Mouse (Mus musculus) left cerebral cortex, adult 2 months (tissue): ENCODE data around the gene Aktip. TPM values are rescaled to one million over a fixed set of nuclear protein-coding genes. Genes with fewer than 3 reads are reported as not detected.

Experiments
- DNase-seq, 2 experiments: peaks; one replicate each; pipeline ENCODE4 v3.0.0; 2021 to 2022; ENCODE audit warnings: low spot score in 2 of 2, mixed read lengths in 1 of 2; ENCODE audit errors: extremely low spot score in 1 of 2
- H3K27ac ChIP-seq: fragments of 200-600 bp; 2 replicates; pipeline ENCODE4 v1.8.1; 2022
- H3K4me3 ChIP-seq: fragments of 200-600 bp; 2 replicates; pipeline ENCODE4 v1.8.1; 2022
- CTCF ChIP-seq: fragments of 200-600 bp; IDR thresholded peaks from 2 replicates; pipeline ENCODE4 v1.8.1; 2022; ENCODE audit warnings: antibody characterized with exemption, mild to moderate bottlenecking, moderate library complexity
- intact Hi-C: fragments of 180-260 bp; cut with DNase I; formaldehyde crosslinking; loops from one replicate; pipeline ENCODE4 v1.15.1; 2025
- total RNA-seq, 2 experiments: library from RNA; stranded (reverse); gene quantifications; 2 replicates each; pipeline ENCODE4 v1.2.3; 2021

Gene Aktip
- total RNA-seq, 2 experiments from 2014 or later: 120 to 121 TPM

DNA sequence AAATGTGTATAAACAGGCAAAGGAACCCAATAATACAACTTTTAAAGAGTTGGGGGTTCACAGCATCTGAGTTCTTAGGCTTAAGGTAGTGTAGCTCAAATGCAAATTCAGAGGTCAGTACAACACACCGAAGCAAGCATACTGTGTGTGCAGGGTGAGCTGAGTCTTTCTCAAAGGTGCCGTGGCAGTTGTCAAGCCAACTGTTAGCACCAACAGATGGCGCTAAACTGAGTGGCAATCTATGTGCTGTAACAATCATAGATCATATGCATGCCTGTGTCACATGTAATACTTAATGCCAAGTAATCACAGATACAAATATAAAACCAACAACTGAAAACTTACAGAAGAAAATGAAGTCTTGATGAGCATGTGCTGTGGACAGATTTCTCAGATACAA lies 81.6 kb downstream of the Aktip start:
- Histone ChIP-seq H3K27ac (no peak overlapping the region), H3K4me3 (no peak overlapping the region)
- intact Hi-C loops: no loop called here
- no peak for DNase-seq
- TF ChIP-seq CTCF: peak; percentile 56

DNA sequence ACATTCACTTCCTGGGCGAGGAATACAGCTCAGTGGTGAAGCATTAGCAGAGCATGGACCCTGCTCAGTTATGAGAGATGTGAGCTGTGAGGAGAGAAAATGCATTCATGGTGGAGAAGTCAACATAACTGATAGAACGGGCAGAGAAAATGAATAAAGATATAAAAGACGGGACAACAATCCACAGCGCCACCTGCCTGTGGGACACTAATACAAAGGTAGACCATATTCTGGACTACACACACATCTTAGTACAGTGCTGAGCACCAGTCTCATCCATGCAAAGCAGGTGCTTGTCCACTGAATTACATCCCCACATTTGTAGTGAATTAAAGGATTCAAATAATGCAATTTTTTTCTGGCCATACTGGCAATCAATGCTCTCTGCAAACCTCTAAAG lies 82.2 kb downstream of the Aktip start:
- TF ChIP-seq CTCF: peak; percentile 4
- intact Hi-C loops: no loop called here
- no peak for DNase-seq
- H3K27ac ChIP-seq: no peak overlapping the region
- no peak overlapping the region for H3K4me3 ChIP-seq

DNA sequence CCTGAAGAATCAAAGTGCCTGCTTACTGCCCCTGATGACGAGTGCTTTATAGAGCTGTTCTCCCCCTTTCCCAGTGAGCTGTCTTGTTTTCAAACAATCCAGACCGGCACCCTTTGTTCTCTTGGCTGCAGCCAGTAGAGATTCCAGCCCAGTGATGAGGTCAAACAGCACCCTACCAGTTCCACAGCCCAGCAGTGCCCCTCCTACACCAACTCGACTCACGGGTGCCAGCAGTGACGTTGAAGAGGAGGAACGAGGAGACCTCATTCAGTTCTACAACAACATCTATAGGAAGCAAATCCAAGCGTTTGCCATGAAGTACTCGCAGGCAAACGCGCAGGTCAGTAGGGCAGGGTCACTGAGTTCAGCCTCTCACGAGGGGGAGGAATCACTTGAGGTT lies 84.9 kb downstream of the Aktip start:
- intact Hi-C loops: no loop called here
- no peak for TF ChIP-seq CTCF
- H3K4me3 ChIP-seq: no peak overlapping the region
- no peak for DNase-seq
- H3K27ac ChIP-seq: no peak overlapping the region

DNA sequence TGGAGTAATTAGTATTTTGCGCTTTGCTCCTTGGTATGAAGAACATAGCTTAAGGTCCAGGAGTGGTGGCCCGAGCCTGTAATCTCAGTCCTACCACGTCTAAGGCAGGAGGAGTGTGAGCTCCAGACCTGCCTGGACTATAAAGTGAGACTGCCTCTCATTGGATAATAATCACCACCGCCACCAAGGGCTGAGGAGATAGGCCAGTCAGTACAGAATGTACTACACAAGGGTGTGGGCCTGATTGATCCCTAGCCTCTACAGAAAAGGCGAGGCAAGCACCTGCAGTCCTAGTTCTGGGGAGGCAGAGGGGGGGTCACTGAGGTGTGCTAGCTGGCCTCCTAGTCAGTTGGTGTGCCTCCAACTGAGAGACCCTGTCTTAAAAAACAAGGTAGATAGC lies 85.3 kb downstream of the Aktip start:
- TF ChIP-seq CTCF: no peak
- Histone ChIP-seq H3K27ac (no peak overlapping the region), H3K4me3 (no peak overlapping the region)
- no peak for DNase-seq
- intact Hi-C loops: no loop called here

DNA sequence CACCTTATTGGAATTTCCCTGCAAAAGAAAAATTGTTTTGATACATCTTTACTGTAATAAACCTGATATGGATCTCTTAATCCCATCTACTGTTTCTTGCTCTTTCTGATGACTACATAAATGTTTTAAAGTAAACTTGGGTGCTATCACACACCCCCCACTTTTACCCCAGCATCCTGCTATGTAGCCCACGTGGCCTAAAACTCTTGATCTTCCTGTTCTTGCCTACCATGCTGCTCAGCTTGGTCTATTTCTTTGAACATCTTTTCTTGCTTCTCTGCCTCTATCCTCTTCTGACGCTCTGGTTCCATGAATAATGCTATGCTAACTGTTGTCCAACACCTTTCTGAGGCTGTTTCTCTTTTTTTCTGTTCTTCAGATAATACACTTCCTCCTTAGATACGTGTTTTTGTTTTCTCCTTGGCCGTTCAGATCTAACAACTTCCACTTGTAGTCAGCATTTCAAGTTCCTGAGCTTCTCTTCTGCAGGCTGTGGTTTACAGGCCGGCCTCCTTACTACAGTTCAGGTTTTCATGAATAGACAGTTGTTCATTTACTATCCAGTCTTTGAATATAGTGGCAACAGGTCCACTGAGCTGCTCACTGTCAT lies 87.8 kb downstream of the Aktip start:
- H3K27ac ChIP-seq: no peak overlapping the region
- no peak for TF ChIP-seq CTCF
- H3K4me3 ChIP-seq: no peak overlapping the region
- intact Hi-C loops: no loop called here
- DNase-seq: no peak

DNA sequence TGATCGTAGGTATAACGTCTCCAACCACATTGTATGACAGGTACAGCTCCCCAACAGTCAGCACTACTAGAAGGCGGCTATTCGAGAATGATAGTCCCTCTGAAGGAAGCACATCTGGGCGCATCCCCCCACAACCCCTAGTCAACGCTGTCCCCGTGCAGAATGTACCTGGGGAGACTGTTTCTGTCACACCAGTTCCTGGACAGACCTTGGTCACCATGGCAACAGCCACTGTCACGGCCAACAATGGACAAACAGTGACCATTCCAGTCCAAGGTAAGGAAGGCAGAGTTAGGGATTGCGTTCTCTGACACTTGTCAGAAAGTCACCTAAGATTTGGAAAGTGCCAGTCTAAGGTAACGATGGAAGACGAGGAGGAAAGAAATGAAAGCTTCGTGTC lies 93.5 kb downstream of the Aktip start:
- Histone ChIP-seq H3K4me3 (no peak overlapping the region), H3K27ac (no peak overlapping the region)
- intact Hi-C loops: no loop called here
- no peak for DNase-seq
- no peak for TF ChIP-seq CTCF

DNA sequence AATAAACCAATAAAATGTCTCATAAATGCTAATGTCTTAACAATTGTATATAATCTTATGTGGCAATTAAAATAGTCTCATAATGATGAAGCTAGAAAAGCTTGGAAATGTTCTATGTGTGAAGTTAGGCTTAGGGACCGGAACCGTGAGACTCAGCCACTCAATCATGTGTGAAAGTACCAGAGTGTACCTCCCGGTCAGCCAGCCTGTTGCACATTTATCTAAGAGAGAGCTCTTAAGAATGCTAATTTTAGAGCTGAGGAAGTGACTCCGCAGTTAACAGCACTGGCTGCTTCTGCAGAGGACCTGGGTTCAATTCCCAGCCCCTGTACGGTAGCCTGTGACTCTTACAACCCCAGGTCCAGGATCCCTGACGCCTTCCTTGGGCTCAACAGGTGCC lies 101.7 kb downstream of the Aktip start:
- no peak for DNase-seq
- H3K27ac ChIP-seq: no peak overlapping the region
- TF ChIP-seq CTCF: no peak
- no peak overlapping the region for H3K4me3 ChIP-seq
- intact Hi-C loops: no loop called here

DNA sequence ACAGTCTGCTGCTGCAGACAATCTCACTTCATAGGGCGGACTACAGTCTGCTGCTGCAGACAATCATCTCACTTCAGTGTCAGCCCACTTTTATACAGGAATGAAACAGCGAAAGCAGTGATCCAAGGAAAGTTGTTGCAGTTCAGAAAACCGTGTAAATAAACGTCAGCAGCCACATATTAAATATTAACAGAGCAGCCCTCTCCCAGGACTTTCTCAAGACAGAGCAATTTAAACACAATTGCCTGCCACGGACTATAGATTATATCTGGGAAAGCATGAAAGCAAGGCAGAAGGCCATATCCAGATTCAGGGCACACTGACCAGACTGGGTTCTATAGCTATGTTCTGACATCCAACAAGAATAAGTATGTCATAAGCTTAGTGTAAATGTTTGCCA lies 105.6 kb downstream of the Aktip start:
- TF ChIP-seq CTCF: no peak
- DNase-seq: no peak
- no peak overlapping the region for H3K4me3 ChIP-seq
- intact Hi-C loops: no loop called here
- H3K27ac ChIP-seq: no peak overlapping the region

DNA sequence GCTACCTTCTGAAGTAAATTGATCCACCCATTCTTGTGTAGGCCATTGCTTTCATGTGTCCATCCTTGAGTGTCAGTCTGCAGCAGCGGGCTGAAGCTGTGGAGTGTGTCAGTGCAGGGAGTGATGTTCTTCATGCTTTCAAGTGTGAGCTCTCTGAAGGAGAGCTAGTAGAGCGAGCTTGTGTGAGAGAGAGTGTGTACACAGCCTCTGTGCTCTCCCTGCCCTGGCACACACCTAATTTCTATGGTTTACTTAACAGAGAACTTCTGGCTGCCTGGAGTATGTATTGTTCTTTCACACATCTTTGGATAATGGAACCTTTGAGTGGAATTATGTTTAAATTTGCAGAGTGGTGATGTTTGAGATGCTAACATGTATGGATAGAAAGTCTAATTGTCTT lies 110.2 kb downstream of the Aktip start:
- DNase-seq: no peak
- H3K4me3 ChIP-seq: no peak overlapping the region
- H3K27ac ChIP-seq: no peak overlapping the region
- intact Hi-C loops: no loop called here
- TF ChIP-seq CTCF: no peak

DNA sequence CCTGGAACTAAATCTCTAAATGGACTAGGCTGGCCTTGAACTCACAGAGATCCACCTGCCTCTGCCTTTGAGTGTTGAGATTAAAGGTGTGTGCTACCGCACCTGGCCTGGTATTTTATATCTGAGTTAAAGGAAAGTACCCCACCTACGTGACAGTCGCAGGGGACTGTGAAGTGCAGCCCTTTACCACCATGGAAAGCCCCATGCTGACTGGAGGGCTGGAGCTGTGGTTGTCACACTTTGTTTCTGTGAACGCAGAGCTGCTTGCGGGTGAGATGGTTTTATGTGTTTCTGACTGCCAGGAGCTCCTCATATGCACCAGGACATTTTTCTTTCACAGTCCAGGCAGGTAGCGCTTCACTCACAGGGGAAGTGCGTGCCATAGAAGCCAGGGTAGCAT lies 111.3 kb downstream of the Aktip start:
- H3K4me3 ChIP-seq: no peak overlapping the region
- no peak for DNase-seq
- TF ChIP-seq CTCF: no peak
- H3K27ac ChIP-seq: no peak overlapping the region
- intact Hi-C loops: no loop called here

DNA sequence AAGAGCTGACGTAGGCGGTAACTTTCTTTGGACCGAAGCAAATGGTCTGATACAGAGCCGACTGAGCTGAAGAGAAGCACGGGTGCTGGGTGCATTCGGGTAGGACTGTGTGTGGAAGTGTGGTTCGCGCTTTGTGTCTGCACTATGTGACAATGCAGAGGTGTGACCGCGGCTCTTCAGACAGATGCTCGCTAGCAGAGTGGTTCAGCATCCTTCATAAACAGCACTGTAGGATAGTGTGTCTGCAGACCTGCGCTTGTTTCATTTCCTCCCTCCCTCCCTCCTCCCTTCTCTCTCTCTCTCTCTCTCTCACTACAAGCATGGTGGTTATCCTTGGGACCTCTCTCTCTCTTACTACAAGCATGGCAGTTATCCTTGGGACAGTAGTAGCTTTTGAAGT lies 117.3 kb downstream of the Aktip start:
- no peak overlapping the region for H3K4me3 ChIP-seq
- TF ChIP-seq CTCF: no peak
- intact Hi-C loops: loop anchor here (5.0 kb wide), 1 partner anchor 40 kb away; no protein-coding TSS in a partner anchor
- H3K27ac ChIP-seq: no peak overlapping the region
- no peak for DNase-seq

DNA sequence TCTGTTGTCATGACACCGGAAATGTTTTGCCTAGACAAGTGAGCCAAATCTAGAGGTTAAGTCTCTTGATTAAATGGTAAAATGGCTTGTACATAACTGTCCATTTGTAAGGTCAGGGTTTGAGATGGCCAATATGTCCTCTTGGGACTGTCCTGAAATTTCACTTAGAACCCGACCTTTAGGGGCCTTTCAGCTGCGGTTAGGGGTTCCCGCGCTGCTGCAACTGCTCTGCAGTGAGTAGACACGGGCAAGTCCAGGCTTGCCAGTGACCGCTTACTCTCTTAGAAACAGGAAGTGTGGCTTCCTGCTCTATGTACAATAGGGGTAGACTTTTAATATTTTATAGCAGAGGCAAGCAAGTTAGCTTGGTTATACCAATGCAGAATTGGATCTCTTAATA lies 117.9 kb downstream of the Aktip start:
- H3K4me3 ChIP-seq: no peak overlapping the region
- no peak for DNase-seq
- no peak for TF ChIP-seq CTCF
- intact Hi-C loops: loop anchor here (5.0 kb wide), 1 partner anchor 40 kb away; no protein-coding TSS in a partner anchor
- no peak overlapping the region for H3K27ac ChIP-seq

DNA sequence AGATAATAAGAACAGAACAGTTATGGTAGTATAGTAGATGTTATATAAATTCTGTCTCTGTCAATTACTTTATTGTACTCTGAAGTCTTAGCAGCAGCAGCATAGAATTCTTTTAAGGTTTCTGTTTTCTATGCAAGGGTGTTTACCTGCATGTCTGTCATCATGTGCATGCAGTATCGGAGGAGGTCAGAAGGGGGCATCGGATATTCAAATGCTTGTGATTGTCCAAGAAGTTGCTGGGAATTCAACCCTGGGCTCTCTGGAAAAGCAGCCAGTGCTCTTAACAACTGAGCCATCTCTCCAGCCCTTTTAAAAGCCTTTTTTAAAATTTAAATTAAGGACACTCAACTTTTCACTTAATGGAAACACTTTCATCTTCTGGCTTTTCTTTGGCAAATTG lies 120.1 kb downstream of the Aktip start:
- Histone ChIP-seq H3K4me3 (no peak overlapping the region), H3K27ac (no peak overlapping the region)
- DNase-seq: no peak
- no peak; the same call in 1 of the 2 replicates for TF ChIP-seq CTCF
- intact Hi-C loops: loop anchor here (5.0 kb wide), 1 partner anchor 37 kb away; no protein-coding TSS in a partner anchor
